Mouse (Mus musculus) C2C12 (cell line): ENCODE measurements around the gene Kxd1.

Source experiments
- CEBPB ChIP-seq: IDR thresholded peaks from one replicate; pipeline ENCODE4 v1.6.1; 2011; ENCODE audit warnings: low read depth, mild to moderate bottlenecking, control low read depth, moderate library complexity
- CTCF ChIP-seq: IDR thresholded peaks from one replicate; pipeline ENCODE4 v1.5.1; 2011; ENCODE audit not compliant: control insufficient read depth, insufficient read depth, insufficient read length
- FOSL1 ChIP-seq: IDR thresholded peaks from one replicate; pipeline ENCODE4 v1.8.0; 2011; ENCODE audit warnings: mild to moderate bottlenecking, low read length; ENCODE audit not compliant: poor library complexity, insufficient read depth, severe bottlenecking
- MAX ChIP-seq: IDR thresholded peaks from one replicate; pipeline ENCODE4 v1.6.1; 2011; ENCODE audit warnings: mild to moderate bottlenecking, control low read depth
- MYOD1 ChIP-seq: IDR thresholded peaks from one replicate; pipeline ENCODE4 v1.6.1; 2011; ENCODE audit warnings: low read depth; ENCODE audit not compliant: control insufficient read depth, insufficient read length
- USF1 ChIP-seq: IDR thresholded peaks from one replicate; pipeline ENCODE4 v1.6.1; 2011; ENCODE audit warnings: low read depth, mild to moderate bottlenecking, control low read depth, moderate library complexity

DNA sequence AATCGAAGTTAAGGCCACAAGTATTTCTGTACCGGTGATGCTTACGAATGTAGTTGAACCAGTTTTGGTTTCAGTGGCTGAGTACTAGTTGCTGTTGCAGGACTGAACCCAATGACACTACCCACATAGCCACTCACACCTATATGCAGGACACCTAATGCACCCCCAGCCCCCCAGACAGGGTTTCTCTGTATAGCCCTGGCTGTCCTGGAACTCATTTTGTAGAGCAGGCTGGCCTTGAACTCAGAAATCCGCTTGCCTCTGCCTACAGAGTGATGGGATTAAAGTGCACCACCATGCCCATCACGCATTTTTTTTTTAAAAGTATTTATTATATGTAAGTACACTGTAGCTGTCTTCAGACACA lies 20.7 kb downstream of the Kxd1 start:
- TF ChIP-seq CTCF, result no peak
- no peak for TF ChIP-seq USF1
- no peak for TF ChIP-seq FOSL1
- TF ChIP-seq CEBPB, result no peak
- TF ChIP-seq MYOD1, result no peak
- TF ChIP-seq MAX, result no peak
